Mouse (Mus musculus) heart, adult 18-20 months (tissue): ENCODE data around the gene Znfx1. TPM values are rescaled to one million over a fixed set of nuclear protein-coding genes. Genes with fewer than 3 reads are reported as not detected.

Experiments
- DNase-seq, 2 experiments: peaks; one replicate each; pipeline ENCODE4 v3.0.0; 2021 to 2022; ENCODE audit warnings: mixed read lengths in 1 of 2
- total RNA-seq, 2 experiments: library from RNA; stranded (reverse); gene quantifications; 2 replicates each; pipeline ENCODE4 v1.2.3; 2021

Znfx1 gene
- total RNA-seq, 2 experiments from 2014 or later = 40.6 to 45.6 TPM

DNA sequence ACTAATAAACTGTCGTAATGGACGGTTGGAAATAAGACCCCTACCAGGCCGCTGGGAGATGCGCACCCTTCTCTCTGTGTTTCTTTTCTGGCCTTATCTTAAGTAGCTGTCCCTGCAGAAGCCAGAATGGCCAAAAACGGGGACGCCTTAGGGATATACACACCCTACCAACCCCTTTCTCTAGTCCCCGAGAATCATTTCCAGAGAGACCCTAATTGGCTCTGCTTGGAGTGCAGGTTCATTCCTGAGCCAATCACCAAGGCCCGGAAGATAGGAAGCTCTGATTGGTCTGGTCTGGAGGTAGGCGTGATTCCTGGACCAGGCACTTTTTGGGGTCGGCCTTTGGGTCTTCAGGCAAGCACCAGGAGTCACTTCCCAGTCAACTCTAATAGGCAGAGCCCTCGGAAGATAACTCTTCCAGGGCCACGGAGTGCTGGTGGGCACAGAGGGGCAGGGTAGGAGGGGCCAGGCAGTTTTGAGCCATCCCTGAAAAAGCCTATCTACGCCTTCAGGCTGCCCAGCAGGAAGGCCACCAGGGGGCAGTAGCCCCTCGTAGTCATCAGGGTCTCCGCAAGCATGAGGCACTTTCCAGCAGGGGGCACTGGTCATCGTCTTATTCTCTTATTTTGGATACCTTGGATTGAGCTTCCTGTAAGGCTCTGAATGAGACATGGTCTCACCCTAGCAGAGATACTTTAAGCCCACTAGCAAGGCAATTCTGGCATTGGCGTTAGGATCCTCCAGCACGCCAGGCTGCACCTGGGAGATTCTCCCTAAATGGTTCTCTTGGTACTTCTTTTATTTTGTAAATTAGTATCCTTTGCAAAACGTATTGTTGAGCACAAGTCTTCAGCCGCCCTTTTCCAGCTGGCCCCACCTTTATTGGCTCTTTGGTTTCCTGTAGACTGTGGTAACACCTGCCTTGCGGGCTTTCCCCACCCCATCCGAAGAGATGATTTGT lies 9.1 kb upstream of the Znfx1 start:
- DNase-seq = peak; percentile 93 to 99

DNA sequence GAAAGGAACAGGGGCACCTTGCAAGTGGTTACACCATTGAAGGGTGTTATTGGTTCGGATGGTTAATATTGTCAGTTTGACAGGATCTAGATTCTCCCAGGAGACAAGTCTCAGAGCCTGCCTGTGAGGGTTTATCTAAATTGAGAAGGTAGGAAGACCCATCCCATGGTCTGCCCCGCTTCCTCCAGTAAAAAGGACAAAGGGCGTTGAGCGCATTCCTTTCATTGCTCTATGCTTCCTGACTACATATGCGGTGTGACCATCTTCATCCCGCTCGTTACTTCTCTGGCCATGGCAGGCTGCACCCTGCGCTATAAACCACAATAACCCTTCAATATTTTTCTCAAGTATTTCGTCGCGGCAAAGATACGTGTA lies 8.4 kb upstream of the Znfx1 start:
- DNase-seq = no peak

DNA sequence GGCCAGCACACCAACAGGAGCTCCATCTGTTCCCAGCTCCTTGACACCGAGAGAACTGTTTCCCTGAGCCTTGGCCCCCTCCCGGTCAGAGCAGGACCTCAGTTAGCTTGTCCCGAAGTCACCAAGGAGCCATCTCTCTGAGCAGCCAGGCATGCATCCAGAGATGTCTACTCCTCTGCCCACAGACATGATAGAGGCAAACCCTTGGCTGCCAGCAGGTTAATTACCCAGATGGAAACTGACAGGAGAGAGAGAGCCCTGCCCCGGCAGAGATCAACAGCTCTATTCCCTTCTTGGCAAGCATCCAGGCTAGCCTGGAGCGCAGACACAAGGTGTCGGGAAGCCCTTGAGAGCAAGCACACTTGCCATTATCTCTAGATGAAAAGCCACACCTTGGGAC lies 7.5 kb upstream of the Znfx1 start:
- DNase-seq = no peak

DNA sequence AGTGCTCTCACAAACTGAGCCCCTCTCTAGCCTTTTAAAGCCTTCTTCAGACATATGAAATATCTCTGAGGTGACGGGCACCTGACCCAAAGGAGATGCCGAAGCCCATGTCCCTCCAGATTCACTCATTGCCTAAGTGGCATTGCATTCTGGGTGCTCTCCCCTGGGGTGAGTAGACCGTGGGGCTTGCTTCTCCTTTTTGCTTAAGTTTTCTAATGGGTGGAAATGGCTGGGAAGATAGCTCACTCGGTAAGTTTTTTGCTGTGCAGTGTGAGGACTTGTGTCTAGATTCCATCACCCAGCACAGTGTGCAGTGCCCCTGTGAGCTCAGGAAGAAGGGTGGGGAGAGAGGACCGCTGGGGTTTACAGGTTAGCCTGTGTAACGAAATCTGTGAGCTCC lies 4.8 kb upstream of the Znfx1 start:
- no peak for DNase-seq

DNA sequence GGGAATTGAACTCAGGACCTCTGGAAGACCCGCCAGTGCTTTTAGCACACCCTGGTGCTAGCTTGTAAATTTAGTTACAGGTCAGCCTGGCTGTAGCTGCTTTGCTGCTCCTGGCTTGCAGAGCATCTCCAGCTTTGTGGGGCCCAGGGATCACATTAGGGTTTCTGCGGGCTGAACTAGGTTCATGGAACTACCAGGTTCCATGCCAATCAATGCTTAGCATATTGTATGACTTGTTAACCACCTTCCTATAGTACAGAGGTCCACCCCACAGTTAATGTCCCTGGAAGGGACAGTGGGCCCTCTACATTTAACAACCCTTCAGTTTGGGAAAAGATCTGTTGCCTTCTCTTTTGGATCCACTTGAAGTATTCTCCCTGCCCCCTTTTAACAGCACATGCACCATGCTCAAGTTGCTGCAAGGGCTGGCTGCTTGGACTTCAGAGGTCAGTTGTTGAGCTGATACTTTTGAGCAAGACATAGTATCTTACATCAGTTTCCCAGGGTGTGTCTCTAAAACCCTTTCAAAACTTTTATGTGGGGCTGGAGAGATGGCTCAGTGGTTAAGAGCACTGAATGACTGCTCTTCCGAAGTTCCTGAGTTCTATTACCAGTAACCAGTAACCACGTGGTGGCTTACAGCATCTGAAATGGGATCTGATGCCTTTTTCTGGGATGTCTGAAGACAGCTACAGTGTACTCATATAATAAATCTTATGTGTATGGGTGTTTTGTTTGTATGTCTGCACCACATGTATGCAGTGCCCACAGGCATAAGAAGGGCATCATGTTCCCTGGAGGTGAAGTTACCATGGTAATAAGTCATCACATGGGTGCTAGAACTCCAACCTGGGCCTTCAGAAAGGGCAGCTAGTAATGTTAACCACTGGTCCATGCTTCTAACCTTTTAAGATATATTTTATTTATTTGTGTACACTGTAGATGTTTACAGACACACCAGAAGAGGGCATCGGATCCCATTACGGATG lies 4.0 kb upstream of the Znfx1 start:
- no peak for DNase-seq

DNA sequence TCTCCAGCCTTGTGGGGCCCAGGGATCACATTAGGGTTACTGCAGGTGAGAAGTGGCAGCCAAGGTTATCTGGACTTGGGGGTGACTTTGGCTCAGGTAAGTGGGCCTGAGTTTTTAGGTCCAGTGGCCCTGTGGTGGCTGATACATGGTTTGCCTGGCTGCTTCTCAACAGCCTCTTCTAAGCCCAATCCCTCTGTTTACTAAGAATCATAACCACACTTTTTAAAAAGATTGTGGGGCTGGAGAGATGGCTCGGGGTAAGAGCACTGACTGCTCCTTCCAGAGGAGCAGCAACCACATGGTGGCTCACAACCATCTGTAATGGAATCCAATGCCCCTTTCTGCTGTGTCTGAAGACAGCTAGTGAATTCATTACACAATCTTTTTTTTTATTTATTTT lies 3.2 kb upstream of the Znfx1 start:
- no peak for DNase-seq

DNA sequence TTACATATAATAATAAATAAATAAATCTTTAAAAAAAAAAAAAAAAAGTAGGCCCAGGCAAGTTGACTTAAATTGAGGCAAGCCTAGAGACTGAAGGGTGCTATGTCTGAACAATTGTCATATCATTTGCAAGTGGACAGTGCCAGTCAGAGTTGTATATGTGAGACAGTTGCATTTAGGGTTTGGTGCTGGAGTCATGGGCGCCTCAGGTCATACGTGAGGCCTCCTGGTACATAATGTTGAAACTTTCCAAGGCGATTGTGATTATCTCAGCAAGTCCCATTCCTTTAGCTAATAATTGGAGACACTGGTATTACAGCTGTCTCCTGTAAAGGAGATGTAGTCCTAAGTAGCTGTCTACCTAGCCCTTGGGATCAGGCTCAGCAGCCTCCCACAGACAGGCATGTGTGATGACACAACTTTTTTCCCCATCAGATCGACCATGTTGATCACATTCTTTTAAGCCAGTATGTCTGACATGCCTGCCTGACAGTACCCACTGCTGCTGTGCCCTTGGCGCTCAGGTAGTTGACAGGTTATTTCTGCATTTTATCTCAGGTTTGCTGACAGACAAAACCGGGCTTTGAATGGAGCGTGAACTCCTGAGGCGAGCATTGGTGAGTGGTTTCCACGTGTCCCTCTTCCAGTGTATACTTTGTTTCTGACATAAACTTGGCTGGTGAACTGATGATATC lies 1.9 kb upstream of the Znfx1 start:
- DNase-seq = no peak

DNA sequence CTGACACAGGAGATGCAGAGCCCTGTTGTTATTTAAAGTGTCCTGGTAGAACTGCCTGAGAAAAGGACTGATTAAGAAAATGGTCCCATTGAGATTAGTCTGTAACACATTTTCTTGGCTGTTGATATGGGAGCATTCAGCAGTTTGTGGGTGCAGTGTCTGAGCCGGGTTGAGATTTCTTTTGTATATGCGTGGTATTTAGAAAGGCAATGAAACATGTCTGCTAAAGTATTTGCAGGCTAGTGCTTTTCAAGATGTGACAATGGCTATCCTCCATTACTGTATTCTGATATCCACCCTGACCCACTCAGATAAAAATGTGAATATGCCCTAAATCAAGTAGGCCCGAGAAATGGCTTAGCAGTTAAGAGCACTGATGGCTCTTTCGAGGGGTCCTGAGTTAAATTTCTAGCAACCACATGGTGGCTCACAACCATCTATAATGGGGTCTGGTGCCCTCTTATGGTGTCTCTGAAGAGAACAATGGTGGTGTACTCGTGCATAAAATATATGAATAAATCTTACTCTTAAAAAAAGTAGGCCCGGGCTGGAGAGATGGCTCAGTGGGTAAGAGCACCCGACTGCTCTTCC lies 1.2 kb upstream of the Znfx1 start:
- DNase-seq = no peak

DNA sequence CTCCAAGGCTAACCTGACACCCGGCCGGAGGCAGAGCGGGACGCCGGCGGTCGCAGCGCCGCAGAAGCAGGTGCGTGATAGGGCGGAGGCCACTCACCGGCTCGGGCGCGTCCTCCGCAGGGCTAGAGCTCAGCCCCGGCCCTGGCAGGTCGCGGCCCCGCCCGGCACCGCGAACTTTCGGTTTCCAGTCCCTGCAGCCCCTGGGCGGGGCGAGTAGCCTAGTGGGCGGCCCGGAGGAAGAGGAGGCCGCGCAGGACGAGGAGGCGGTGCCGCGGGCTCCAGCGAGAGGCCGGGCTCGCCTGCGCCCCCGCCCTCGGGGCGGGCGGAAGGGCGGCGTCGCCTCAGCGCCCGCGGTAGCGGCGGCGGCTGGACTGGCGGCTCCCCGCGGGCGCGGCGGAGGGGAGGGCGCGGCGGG lies 311 bp downstream of the Znfx1 start:
- DNase-seq = peak; percentile 94 to 98

DNA sequence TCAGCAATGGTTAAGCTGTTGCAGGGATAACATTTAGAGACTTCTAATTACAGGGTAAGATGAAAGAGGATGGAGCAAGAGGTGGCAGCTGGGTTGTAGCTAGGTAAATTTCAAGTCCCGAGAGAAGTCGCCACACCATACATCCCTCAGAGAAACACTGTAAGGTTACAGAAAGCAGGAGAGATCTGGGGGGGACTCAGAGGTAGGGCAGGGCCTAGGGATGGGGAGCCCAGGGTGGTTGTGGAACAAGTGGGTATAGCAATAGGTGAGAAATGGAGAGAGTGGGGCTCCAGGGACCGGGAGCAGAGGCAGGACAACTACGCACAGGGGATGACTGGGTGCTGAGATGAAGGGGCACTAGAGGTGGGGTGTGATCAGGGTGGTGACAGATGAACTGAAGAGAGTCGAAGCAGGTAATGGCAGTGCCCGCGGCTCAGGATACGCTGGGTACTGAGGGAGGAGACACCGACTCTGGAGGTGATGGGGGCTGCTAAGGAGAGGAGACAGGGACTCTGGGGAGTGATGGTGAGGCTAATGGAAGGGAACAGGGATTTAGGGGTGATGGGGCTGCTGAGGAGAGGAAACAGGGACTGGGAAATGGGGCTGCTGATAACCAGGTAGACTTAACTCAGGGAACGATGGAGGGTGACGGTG lies 1.3 kb downstream of the Znfx1 start:
- no peak for DNase-seq

DNA sequence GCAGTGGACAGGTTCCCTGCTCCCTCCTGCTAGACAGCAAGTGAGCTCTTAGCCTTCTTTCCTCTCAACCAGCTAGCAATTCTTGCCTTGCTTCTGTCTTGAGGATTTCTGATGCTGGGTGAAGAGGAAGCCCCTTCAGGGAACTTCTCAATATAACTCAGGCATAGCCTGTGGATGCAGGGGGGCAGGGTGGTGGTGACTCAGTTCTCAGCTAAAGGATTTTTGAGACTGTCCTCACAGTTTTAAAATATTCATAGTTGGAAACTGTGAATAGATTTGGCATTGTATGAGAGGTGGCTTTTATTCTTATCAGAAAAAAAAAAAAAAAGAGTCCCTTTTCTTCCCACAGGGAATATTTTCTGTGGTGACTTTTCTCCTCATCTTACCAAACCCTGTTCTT lies 2.1 kb downstream of the Znfx1 start:
- DNase-seq = no peak

DNA sequence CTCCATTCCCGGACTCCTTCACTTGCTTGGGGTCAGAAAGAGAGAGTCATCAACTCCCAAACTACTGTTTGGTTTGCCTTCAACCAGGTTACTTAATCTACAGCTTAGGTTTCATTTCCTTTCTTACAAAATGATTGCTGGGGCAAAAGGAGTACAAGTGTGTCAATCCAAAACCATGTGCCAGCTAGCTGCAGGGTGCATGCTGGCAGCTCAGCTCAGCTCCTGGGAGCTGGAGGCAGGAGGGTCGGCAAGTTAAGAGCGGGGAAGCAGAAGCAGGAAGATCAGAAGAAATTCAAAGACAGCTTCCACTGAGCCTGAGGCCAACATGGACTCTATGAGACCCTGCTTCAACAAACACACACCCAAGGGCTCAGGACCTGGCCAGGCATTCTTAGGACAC lies 2.5 kb downstream of the Znfx1 start:
- DNase-seq = no peak

DNA sequence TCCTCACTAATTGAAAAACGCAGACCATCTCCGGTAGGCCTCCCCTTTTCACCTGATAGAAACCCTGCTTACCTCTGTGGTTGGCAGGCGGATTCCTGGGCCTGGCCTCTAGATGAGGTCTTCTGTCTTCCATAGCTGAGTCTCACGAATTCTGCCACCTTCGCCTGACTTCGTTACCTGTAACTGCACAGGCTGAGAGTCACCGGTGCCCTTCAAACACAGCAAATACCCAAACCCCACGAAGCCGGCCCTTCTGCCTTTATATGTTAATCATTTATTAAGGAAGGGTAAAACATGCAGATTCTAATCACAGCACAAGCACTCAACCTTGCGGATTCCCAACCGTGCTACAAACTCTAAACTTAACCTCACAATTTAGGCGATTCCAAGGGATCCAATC lies 2.9 kb downstream of the Znfx1 start:
- no peak for DNase-seq

DNA sequence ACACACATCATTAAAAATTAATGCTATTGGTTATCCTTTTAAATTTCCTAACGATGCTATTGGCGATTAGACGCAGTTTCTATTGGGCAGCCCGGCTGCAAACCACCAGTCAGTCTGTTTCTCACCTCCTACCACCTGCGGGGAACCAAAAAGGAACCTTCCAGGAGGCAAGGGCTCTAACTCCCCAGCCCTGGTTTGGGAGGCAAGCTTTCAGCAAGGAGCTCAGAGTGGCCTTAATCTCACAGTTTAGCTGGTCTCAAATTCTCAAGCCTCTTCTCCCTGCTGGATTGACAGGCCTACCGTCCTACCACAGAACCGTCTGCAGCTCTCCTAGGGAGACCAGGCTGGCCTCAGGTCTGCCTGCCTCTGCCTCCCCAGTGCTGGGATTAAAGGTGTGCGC lies 3.3 kb downstream of the Znfx1 start:
- DNase-seq = no peak

DNA sequence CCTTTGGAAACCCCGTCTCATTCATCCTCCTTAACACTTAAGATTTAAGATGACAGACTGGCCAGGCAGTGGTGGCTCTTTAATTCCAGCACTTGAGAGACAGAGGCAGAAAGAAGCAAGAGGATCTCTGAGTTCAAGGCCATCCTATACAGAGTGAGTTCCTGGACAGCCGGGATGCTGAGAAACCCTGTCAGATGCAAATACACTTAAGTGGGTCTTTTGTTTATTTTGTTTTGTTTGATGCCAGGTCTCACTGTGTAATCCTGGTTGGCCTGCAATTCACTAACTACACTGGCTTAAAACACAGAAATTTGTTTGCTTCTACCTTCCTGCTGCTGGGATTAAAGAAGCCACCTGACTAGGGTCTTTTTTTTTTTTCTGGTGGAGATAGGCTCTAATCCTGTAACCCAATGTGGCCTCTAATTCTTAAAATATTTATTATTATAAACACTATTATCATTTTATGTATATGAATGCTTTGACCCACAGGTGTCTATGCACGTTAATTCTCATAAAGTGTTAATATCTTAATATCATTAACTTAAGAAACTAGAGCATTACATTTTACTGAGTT lies 3.9 kb downstream of the Znfx1 start:
- DNase-seq = no peak

DNA sequence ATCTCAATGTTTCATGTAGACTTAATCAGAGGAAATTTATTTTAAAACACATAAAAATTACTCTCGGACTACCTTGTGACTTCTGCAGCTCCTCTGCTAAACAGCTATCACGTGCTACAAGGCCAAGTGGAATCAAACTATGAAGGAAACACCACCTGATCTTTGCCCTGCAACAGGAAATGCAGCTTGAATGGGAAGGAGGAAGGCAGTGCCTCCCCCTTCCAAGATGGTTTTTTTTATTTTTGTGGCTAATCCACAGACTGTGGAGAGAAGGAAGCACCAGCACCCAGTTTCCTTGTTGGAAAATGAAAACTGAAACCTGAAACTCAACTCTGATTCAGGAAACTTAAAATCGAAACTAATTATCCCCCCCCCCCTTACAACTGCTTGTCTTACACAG lies 4.6 kb downstream of the Znfx1 start:
- DNase-seq = peak in 1 of 2 experiments; percentile 55

DNA sequence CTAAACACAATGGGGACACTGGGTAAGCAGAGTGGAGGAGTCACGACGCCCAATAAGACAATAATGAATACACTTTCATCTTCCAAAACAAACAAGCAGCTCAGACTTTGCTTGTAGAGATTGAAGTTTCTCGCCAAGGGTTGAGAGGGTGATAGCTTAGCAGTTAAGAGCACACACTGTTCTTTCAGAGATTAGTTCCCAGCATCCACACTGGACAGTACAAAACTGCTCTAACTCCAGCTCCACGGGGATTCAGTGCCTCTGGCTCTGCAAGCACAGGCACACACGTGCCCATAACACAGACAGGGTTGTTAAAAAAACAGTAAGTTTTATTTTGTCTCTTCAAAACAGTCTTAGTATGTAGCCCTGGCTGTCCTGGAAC lies 5.9 kb downstream of the Znfx1 start:
- DNase-seq = peak in 1 of 2 experiments; percentile 61

DNA sequence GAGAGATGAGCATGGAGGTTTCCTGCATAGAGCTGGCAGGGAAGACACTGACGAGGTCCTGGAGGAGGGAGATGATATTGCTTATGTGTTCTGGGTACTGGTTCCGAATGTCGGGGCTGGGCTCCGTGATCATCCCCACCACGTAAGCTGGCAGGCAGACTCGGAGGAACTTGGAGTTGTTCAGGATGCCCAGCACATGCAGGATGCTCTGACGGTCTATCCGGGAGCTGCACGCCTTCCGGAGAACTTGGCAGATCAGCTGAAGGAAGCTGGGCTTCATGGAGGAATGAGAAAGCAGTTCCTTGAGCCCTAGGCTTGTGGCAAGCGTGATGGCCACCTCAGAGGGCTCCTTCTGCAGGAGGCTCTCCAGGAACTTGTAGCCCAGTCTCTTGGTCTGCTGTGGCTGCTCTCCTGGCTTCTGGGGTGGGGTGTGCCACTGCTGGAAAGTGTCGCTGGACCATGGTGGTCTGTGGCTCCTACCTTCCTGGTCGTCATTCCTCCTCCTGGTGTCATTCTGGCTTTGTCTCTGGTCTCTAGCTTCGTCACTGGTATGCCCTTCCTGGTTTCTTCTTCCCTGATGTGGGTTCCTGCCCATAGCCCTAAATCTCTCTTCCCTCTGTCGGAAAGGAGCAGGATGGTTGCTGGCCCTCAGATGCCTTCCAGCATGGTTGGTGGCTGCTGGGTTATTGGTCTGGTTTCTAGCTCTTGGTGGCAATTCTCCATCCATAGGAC lies 6.4 kb downstream of the Znfx1 start:
- DNase-seq = no peak

DNA sequence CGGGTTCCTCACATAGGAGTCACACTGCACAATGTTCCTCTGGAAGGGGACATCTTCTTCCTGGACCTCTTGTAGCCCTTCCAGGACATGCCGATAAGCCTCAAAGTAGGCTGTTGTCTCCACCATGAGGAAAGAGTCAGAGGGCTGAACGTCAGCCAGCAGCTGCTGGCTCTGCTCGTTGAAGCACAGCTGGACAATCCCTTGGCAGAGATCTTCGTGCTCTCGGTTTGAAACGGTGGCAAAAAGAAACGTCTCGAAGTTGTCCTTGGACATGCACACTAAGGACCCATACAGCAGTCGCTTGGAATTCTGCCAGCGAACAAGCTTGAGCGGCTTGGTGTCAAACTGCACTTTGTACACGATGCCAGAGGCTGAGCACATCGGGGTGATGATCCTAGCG lies 7.4 kb downstream of the Znfx1 start:
- DNase-seq = peak; percentile 80 to 85

DNA sequence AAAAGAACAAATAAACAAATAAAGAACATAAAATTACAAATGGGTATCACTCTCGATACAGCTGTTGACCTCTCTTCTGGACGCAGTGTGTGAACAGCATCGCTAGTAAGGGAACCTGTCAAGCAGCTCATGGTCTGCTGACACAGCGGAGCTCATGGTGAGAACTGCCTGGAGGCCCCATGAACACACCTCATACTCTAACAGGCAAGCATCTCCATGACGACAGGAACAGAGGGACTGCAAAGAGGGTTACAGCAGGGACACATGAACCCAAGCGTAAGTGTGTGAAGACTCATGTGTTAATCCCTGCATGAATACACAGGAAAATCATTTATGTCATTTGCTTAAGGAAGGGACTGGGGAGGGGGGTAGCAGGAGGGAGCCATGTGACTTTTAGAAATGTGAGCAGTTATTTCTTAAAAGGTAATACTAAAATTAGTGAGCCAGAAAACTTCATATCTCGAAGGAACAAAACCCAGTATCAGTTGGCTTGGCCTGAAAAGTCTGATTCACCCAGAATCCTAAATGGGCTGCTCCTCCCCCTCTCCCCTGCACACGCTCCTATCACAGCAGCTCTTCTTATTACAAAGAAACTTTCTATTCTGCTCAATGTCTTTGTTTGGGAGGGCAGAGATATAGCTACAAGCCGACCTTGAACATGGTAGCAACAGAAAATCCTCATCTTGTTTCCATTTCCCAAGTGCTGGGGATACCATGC lies 9.5 kb downstream of the Znfx1 start:
- DNase-seq = no peak
